Mouse (Mus musculus) thymus, postnatal 10 days (tissue): ENCODE results near the gene Anpep.

Experiments used
- DNase-seq, 2 experiments: peaks; one replicate each; pipeline ENCODE4 v3.0.0; 2021; ENCODE audit warnings: low spot score in 2 of 2

Anpep gene

GRCm38 (mm10) chr7:79866294-79867000 is 5.6 kb upstream of the Anpep start:
- no peak for DNase-seq

DNA sequence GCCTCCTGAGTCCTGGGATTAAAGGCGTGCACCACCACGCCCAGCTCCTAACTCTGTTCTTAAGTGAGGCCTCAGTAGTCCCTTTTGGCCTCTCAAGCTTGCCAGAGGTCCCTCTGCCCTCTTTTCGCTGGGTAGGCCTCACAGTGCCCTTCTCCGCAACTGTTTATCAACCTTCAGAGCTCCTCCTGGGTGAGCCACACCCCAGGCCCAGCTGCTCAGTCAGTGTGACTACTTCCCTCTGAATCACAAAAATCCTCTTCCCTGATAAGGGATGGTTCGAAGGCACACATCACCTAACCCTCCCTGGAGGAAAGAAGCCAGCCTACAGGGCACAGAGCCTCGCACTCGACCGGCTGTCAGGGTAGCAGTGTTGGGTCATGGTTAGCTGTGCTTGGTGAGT is 935 bp upstream of the Anpep start:
- no peak for DNase-seq

GRCm38 (mm10) chr7:79858956-79859630 is 1.8 kb downstream of the Anpep start:
- no peak for DNase-seq

- no peak for DNase-seq
These were observed 2.5 kb downstream of the Anpep start for GRCm38 (mm10) chr7:79858202-79858934.

- no peak for DNase-seq
These were observed 4.6 kb downstream of the Anpep start for GRCm38 (mm10) chr7:79856305-79856704.

DNA sequence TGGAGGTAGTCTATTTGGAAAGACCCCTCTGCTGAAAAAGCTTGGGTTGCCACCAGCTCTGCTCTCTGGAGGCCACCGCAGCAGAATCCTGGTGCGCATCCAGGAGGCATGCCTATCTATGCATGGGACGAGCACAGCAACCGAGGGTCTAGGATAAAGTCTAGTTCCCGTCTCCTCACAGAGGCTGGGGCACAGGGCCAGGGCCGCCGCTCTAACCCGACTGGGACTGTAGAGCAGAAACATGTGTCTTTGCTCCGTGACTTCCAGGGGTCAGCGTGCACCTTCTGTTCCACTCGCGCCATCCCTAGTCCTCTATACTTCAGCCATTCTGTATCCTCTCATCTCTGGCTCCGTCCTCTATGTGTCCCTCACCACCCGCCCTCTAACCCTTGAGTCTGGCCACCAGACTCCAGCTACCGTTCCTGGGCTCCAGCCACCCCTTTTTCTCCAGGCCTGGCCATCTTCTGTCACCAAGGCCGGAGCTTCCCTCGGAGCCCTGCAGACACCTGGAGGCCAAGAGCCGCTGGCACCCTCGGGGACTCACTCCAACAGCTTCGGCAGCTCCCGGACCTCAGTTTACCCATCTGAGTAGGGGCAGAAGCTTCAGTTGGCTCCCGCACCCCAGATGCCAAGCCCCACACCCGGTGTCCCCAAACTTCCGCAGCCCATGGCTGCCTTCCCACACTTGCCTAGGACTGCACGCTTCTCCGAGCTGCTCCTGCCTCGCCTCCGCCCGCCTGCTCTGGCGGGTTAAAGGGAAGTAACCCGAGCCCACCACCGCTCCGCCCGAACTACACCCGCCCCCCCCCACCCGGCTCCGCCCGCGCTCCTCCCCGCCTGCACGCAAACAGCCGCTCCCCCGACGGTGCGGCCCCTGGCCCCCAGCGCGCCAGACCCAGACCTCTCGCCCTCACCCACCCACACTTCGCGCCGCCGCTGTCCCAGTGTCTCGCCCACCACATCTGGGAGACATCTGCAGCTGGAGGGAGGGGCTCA is 13.1 kb downstream of the Anpep start:
- DNase-seq = no peak

GRCm38 (mm10) chr7:79846342-79846741 is 14.5 kb downstream of the Anpep start:
- DNase-seq = no peak

DNA sequence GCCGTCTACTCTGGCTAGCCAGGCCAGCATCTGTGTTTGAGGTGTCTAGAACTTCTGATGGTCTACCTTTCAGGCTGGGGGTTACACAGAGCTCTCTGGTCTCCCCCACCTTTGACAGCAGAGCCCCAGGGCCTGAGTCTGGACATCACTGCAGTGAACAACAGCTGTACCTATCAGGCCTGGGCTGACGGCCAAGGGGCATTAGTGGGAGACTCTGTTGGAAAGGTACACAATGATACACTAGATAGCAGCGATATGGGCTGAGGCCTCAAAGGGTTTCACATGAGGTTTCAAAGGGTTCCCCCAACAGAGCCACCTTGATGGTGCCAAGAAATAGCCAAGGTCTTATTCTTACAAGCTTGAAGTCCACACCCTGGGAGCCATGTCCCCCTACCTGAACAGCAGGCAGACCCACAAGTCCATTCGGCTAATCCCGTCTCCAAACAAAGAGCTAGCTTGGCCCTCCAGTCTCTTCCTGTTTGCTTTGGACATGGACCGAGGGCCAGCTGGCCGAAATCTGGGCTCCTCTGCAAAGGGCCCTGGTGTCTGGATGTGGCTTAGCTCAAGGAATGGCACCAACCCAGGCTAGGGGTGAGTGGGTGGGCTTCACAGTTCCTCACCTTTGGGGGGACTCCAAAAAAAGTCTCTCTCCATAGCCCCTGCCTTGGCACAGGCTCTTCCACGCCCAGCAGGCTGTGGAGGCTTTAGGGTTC is 16.6 kb downstream of the Anpep start:
- DNase-seq = no peak

DNA sequence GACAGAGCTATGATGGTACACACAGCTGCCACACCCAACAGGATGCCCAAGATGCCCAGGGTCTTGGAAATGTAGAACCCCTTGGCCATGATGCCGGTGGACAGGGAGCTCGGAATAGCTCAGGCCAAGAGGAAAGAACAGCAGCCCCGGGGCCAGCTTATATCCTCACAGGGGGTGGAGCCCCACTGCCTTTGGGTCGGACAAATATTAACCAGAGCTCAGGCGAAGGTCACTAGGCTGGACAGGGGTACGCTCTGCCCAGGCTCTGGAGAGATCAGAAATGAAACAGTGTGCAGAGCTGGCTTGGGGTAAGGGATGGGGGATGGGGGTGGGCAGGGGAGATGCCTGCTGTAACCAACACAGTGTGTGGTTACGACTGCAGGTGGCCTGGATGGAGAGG is 18.7 kb downstream of the Anpep start:
- DNase-seq = no peak

DNA sequence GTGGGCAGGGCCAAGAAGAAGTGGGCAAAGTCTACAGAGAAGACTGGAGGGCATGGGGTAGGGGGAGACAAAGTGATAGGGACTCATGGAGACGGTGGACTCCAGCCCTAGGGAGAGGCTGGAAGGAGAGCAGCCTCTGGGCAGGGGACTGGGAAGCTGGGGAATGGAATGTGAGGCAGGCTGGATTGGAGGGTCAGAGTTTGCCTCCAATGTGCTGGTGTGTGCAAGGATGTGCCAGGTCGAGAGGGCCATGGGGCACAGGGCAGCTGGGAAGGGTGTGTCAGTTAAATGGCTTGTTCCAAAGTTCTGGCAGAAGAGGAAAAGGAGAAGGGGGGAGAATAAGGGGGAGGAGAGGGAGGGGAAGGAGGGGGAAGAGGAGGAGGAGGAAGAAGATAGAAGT is 23.6 kb downstream of the Anpep start:
- no peak for DNase-seq

- DNase-seq = no peak
These were observed 25.7 kb downstream of the Anpep start for GRCm38 (mm10) chr7:79835196-79835595.

GRCm38 (mm10) chr7:79832980-79833379 is 27.9 kb downstream of the Anpep start:
- no peak for DNase-seq

GRCm38 (mm10) chr7:79831585-79831984 is 29.3 kb downstream of the Anpep start:
- no peak for DNase-seq

DNA sequence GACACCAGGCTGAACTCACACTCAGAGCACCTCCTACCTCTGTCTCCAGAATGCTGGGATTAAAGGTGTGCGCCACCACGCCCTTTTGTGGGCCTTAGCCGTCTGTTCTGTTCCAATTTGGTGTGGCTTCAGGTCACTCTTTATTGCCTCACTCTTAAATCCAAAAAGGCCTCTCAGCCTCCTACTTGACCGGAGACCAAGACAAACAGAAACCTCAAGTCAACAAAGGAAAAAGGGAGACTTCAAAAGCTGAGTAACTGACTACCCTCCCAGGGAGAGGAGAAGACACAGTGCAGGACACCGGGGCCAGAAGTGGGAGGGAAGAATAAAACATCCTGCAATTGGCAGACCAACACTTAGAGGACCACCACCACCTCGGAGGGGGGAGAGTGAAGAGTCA is 29.7 kb downstream of the Anpep start:
- DNase-seq = no peak

GRCm38 (mm10) chr7:79828341-79828740 is 32.5 kb downstream of the Anpep start:
- no peak for DNase-seq

- no peak for DNase-seq
These were observed 38.7 kb downstream of the Anpep start for GRCm38 (mm10) chr7:79822092-79822695.

DNA sequence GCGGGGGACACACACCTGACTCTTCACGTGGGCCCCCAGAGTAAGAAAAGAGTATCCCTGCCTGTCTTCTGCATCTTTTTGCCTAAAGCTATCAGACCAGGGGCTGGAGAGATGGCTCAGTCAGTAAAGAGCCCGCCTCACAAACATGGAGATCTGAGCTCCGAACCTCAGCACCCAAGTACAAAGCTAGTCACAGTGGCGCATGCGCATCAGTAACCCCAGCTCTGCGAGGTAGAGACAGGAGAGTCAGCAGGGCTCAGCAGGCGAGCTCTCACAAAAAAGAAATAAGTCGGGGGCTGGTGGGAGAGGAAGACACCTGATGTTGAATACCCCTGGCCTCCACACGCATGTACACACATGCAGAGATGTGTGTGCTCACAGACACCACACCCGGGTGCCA is 40.9 kb downstream of the Anpep start:
- DNase-seq = no peak

GRCm38 (mm10) chr7:79819515-79819914 is 41.3 kb downstream of the Anpep start:
- no peak for DNase-seq

GRCm38 (mm10) chr7:79818321-79818720 is 42.5 kb downstream of the Anpep start:
- no peak for DNase-seq

DNA sequence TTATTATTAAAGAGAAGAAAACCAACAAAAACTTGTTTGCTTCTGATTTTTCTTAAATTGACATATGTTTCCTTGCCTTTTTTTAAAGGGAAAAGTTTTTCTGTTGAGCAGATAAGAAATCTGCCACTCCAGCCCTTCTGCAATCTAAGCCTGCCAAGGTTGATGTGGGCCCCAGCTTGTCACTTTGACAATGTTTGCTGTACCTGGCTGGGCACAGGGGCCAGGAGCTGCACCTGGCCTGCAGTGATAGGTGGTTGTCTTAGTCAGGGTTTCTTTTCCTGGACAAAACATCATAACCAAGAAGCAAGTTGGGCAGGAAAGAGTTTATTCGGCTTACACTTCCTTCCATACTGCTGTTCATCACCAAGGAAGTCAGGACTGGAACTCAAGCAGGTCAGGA is 47.5 kb downstream of the Anpep start:
- DNase-seq = no peak
